In the genomic region with DNA sequence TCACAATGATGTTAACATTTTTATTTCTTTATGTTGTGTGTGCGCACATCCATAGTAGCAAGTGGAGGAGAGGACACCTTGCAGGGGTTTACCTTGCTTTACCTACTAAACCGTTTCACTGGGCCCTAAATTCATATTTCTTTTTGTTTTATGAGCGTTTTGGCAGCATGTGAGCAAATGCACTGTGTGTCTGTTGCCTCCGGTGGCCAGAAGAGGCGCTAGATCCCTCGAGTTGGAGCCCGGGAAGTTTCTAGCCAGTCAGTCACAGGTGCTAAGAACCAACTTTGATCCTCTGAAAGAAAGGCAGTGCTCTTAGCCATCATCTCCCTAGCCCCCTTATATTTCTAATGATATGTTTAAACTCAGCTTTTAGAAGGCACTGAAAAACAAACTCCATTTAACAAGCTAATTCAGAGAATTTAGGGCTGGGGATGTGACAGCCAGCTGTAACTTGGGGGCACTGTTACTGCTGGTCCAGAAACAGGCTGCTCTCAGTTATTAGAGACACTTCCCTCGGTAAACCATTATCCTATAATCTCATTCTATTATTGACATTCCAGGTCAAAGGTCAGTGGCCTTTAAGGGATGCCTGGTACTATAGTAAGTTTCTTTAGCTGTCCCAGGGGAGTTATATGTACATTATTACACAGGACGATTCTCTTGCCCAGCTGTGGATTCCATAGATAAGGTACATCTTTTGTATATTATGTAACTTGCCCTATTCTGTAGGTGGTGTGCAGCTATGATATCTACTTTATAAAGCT, we compare ENCODE assay signal across 7 mouse cellular contexts. TPM values are rescaled to one million over a fixed set of nuclear protein-coding genes. Genes with fewer than 3 reads are reported as not detected.
DNase-seq lines count a peak whose midpoint lies in the region; ATAC-seq and TF ChIP-seq lines count a peak whose summit lies in the region.

No protein-coding gene starts in this region.

- no peaks in the 10 kb centered on the region for H3K4me1 ChIP-seq in cortical plate, adult 2 months (ENCODE audit: control insufficient read depth, insufficient read depth, low read length)
- H3K4me1 ChIP-seq in hindbrain, embryonic 13.5 days (replicated peaks): peaks cover 33% of the 10 kb centered on the region
- peaks cover 42% of the 10 kb centered on the region for H3K4me1 ChIP-seq in liver, embryonic 11.5 days (replicated peaks; ENCODE audit: control insufficient read depth, insufficient read depth, low read length)
- H3K4me1 ChIP-seq in neural tube, embryonic 13.5 days (replicated peaks): peaks cover 34% of the 10 kb centered on the region

- TF ChIP-seq POLR2A in cortical plate, adult 2 months (IDR thresholded peaks at IDR 0.05; ENCODE audit: extremely low read depth, insufficient read depth, low read length): no peak

- ATAC-seq in hindbrain, embryonic 13.5 days (ENCODE audit: low FRiP score): no peak
- no peak for ATAC-seq in liver, embryonic 11.5 days (replicated peaks; ENCODE audit: low FRiP score)
- no peak for ATAC-seq in neural tube, embryonic 13.5 days (ENCODE audit: low read depth)
- ATAC-seq in megakaryocyte progenitor cell, adult 5-6 weeks (replicated peaks; ENCODE audit: poor library complexity): no peak

- WGBS in hindbrain, embryonic 13.5 days: 28% methylated on average over 9 of the region's 9 CpGs
- 22% methylated on average over 9 of the region's 9 CpGs for WGBS in liver, embryonic 11.5 days
- 27% methylated on average over 9 of the region's 9 CpGs for WGBS in neural tube, embryonic 13.5 days

- no peaks in the 10 kb centered on the region for H3K9me3 ChIP-seq in hindbrain, embryonic 13.5 days
- H3K9me3 ChIP-seq in liver, embryonic 11.5 days (ENCODE audit: control insufficient read depth, low read length): no peaks in the 10 kb centered on the region
- no peaks in the 10 kb centered on the region for H3K9me3 ChIP-seq in neural tube, embryonic 13.5 days

- peak; percentile 31; the same call in 1 of the 2 replicates for TF ChIP-seq CTCF in cortical plate, adult 2 months (IDR thresholded peaks at IDR 0.05; ENCODE audit: extremely low read depth, insufficient read depth, low read length)

- peak overlapping the region; percentile 53 for H3K4me2 ChIP-seq in hindbrain, embryonic 13.5 days
- peak overlapping the region; percentile 66 for H3K4me2 ChIP-seq in liver, embryonic 11.5 days
- peak overlapping the region; percentile 56 for H3K4me2 ChIP-seq in neural tube, embryonic 13.5 days

- H3K36me3 ChIP-seq in hindbrain, embryonic 13.5 days: peaks cover 16% of the 10 kb centered on the region
- 0 out of 2 replicates have a peak, but pooled peaks cover 4% of the 10 kb centered on the region for H3K36me3 ChIP-seq in liver, embryonic 11.5 days (ENCODE audit: control insufficient read depth, insufficient read depth, low read length)
- H3K36me3 ChIP-seq in neural tube, embryonic 13.5 days: peaks cover 19% of the 10 kb centered on the region

- H3K4me3 ChIP-seq in cortical plate, adult 2 months (ENCODE audit: insufficient read depth, low read length): no peak overlapping the region
- no peak overlapping the region; the same call in 1 of the 2 replicates for H3K4me3 ChIP-seq in hindbrain, embryonic 13.5 days
- peak overlapping the region; percentile 91 for H3K4me3 ChIP-seq in liver, embryonic 11.5 days (ENCODE audit: low read depth, low read length)
- 0 out of 2 replicates have a peak overlapping the region, but pooled peaks have one; percentile 84 for H3K4me3 ChIP-seq in neural tube, embryonic 13.5 days

- no peaks in the 10 kb centered on the region for H3K27me3 ChIP-seq in hindbrain, embryonic 13.5 days
- no peaks in the 10 kb centered on the region for H3K27me3 ChIP-seq in liver, embryonic 11.5 days (replicated peaks; ENCODE audit: control insufficient read depth, insufficient read depth, low read length)
- no peaks in the 10 kb centered on the region for H3K27me3 ChIP-seq in neural tube, embryonic 13.5 days

- no peak overlapping the region for H3K9ac ChIP-seq in hindbrain, embryonic 13.5 days
- peak overlapping the region; percentile 84 for H3K9ac ChIP-seq in liver, embryonic 11.5 days (ENCODE audit: low read depth, low read length)
- H3K9ac ChIP-seq in neural tube, embryonic 13.5 days: no peak overlapping the region

- peak; percentile 50 for DNase-seq in 3134 (ENCODE audit: extremely low read depth, insufficient read length, low spot score)
- DNase-seq in CD8-positive naive resting alpha-beta T cell, adult 2 months (ENCODE audit: low read depth in 2 of 2, low spot score in 2 of 2): peak; percentile 25 to 44
- DNase-seq in liver, embryonic 11.5 days (ENCODE audit: low spot score): no peak

- H3K27ac ChIP-seq in cortical plate, adult 2 months (ENCODE audit: insufficient read depth, low read length): no peak overlapping the region
- peak overlapping the region; percentile 100 for H3K27ac ChIP-seq in hindbrain, embryonic 13.5 days
- H3K27ac ChIP-seq in liver, embryonic 11.5 days (ENCODE audit: low read depth, low read length): peak overlapping the region; percentile 99
- peak overlapping the region; percentile 99 for H3K27ac ChIP-seq in neural tube, embryonic 13.5 days (replicated peaks)

RNA-seq across cellular contexts. Expression of a gene that starts 1.4 kb away (rescaled TPM):
- polyA plus RNA-seq in cortical plate, adult 2 months (2012; rRNA removed): 43.1 and 43.3 TPM in 2 replicates
- polyA plus RNA-seq in hindbrain, embryonic 13.5 days (2015; fragmentation: Nextera tagmentation; extraction: Ambion mirVana): 94.8 and 95.5 TPM in 2 replicates
- polyA plus RNA-seq in liver, embryonic 11.5 days (2014; fragmentation: Nextera tagmentation; extraction: Ambion mirVana): 81.5 and 89.4 TPM in 2 replicates
- polyA plus RNA-seq in neural tube, embryonic 13.5 days (2015; fragmentation: Nextera tagmentation; extraction: Ambion mirVana): 104 and 112 TPM in 2 replicates
- total RNA-seq in megakaryocyte progenitor cell, adult 5-6 weeks (2015): 11.3 and 11.9 TPM in 2 replicates
- 21.0 and 23.9 TPM in 2 replicates for total RNA-seq in megakaryocyte progenitor cell, adult 5-6 weeks (2017)

RNA-seq across cellular contexts. Expression of a gene that starts 6.5 kb away (rescaled TPM):
- polyA plus RNA-seq in cortical plate, adult 2 months (2012; rRNA removed): 25.9 and 27.5 TPM in 2 replicates
- 39.3 and 42.2 TPM in 2 replicates for polyA plus RNA-seq in hindbrain, embryonic 13.5 days (2015; fragmentation: Nextera tagmentation; extraction: Ambion mirVana)
- 35.1 and 38.2 TPM in 2 replicates for polyA plus RNA-seq in liver, embryonic 11.5 days (2014; fragmentation: Nextera tagmentation; extraction: Ambion mirVana)
- 36.9 and 40.4 TPM in 2 replicates for polyA plus RNA-seq in neural tube, embryonic 13.5 days (2015; fragmentation: Nextera tagmentation; extraction: Ambion mirVana)
- 39.6 and 42.2 TPM in 2 replicates for total RNA-seq in megakaryocyte progenitor cell, adult 5-6 weeks (2015)
- 34.5 and 40.0 TPM in 2 replicates for total RNA-seq in megakaryocyte progenitor cell, adult 5-6 weeks (2017)

RNA-seq across cellular contexts. Expression of a gene that starts 24.1 kb away (rescaled TPM):
- polyA plus RNA-seq in cortical plate, adult 2 months (2012; rRNA removed): 51.7 and 53.3 TPM in 2 replicates
- polyA plus RNA-seq in hindbrain, embryonic 13.5 days (2015; fragmentation: Nextera tagmentation; extraction: Ambion mirVana): 12.1 and 12.2 TPM in 2 replicates
- polyA plus RNA-seq in liver, embryonic 11.5 days (2014; fragmentation: Nextera tagmentation; extraction: Ambion mirVana): 9.3 and 10.7 TPM in 2 replicates
- polyA plus RNA-seq in neural tube, embryonic 13.5 days (2015; fragmentation: Nextera tagmentation; extraction: Ambion mirVana): 10.5 and 10.9 TPM in 2 replicates
- 24.8 and 28.9 TPM in 2 replicates for total RNA-seq in megakaryocyte progenitor cell, adult 5-6 weeks (2015)
- 20.9 and 23.1 TPM in 2 replicates for total RNA-seq in megakaryocyte progenitor cell, adult 5-6 weeks (2017)

RNA-seq across cellular contexts. Expression of a gene that starts 31.1 kb away (rescaled TPM):
- 6.2 and 7.8 TPM in 2 replicates for polyA plus RNA-seq in cortical plate, adult 2 months (2012; rRNA removed)
- polyA plus RNA-seq in hindbrain, embryonic 13.5 days (2015; fragmentation: Nextera tagmentation; extraction: Ambion mirVana): 23.9 and 24.2 TPM in 2 replicates
- polyA plus RNA-seq in liver, embryonic 11.5 days (2014; fragmentation: Nextera tagmentation; extraction: Ambion mirVana): 21.7 and 23.4 TPM in 2 replicates
- 26.3 and 28.8 TPM in 2 replicates for polyA plus RNA-seq in neural tube, embryonic 13.5 days (2015; fragmentation: Nextera tagmentation; extraction: Ambion mirVana)
- total RNA-seq in megakaryocyte progenitor cell, adult 5-6 weeks (2015): 14.0 and 18.3 TPM in 2 replicates
- 5.6 and 7.4 TPM in 2 replicates for total RNA-seq in megakaryocyte progenitor cell, adult 5-6 weeks (2017)

RNA-seq across cellular contexts. Expression of a gene that starts 31.4 kb away (rescaled TPM):
- 69.9 and 70.0 TPM in 2 replicates for polyA plus RNA-seq in cortical plate, adult 2 months (2012; rRNA removed)
- polyA plus RNA-seq in hindbrain, embryonic 13.5 days (2015; fragmentation: Nextera tagmentation; extraction: Ambion mirVana): 17.8 and 20.5 TPM in 2 replicates
- 5.1 and 5.6 TPM in 2 replicates for polyA plus RNA-seq in liver, embryonic 11.5 days (2014; fragmentation: Nextera tagmentation; extraction: Ambion mirVana)
- 16.8 and 17.8 TPM in 2 replicates for polyA plus RNA-seq in neural tube, embryonic 13.5 days (2015; fragmentation: Nextera tagmentation; extraction: Ambion mirVana)
- 2.5 and 3.8 TPM in 2 replicates for total RNA-seq in megakaryocyte progenitor cell, adult 5-6 weeks (2015)
- total RNA-seq in megakaryocyte progenitor cell, adult 5-6 weeks (2017): 5.7 and 6.3 TPM in 2 replicates

Comparison
In these comparisons a context has a peak if more than half of its experiments do, and no peak if none do; other contexts are left out.
1. H3K4me3 ChIP-seq: peak in liver, embryonic 11.5 days (single experiment) and neural tube, embryonic 13.5 days (single experiment); none in cortical plate, adult 2 months (single experiment) and hindbrain, embryonic 13.5 days (single experiment).
2. Peak in every context shown above with its lines, with median percentiles within 50 percentile points of each other: H3K4me2 ChIP-seq.